Mouse (Mus musculus): ENCODE measurements around the gene Evpl. TPM values are rescaled to one million over a fixed set of nuclear protein-coding genes. Genes with fewer than 3 reads are reported as not detected.

Gene Evpl
- polyA plus RNA-seq, 1 experiment from 2014 or later: 0.48 TPM

GRCm38 (mm10) chr11:116174775-116175448 lies 63.0 kb downstream of the Evpl start:
- no peak for DNase-seq (ENCODE audit: extremely low spot score, low spot score)
- H3K36me3 ChIP-seq (replicated peaks): peaks cover 76% of the 10 kb centered on the region
- H3K9me3 ChIP-seq: no peaks in the 10 kb centered on the region
- WGBS: 92% methylated on average over 22 of the region's 22 CpGs
- no peaks in the 10 kb centered on the region for H3K27me3 ChIP-seq (ENCODE audit: poor library complexity, severe bottlenecking)
- no peaks in the 10 kb centered on the region for H3K4me1 ChIP-seq
- no peak overlapping the region for H3K4me3 ChIP-seq
- no peak overlapping the region for H3K27ac ChIP-seq

- Histone ChIP-seq H3K36me3 (replicated peaks) (peaks cover 48% of the 10 kb centered on the region), H3K4me3 (no peak overlapping the region)
- no peak for DNase-seq (ENCODE audit: extremely low spot score, low spot score)
These were observed 65.9 kb downstream of the Evpl start for GRCm38 (mm10) chr11:116171959-116172358.

More at GRCm38 (mm10) chr11:116171959-116172358, 65.9 kb downstream of the Evpl start:
- no peak overlapping the region for H3K27ac ChIP-seq
- no peaks in the 10 kb centered on the region for H3K9me3 ChIP-seq
- WGBS: 90% methylated on average over 2 of the region's 2 CpGs
- H3K27me3 ChIP-seq (ENCODE audit: poor library complexity, severe bottlenecking): peaks cover 6% of the 10 kb centered on the region; the same call in 1 of the 2 replicates
- H3K4me1 ChIP-seq: peaks cover 15% of the 10 kb centered on the region

Other genes with a start within 250 kb of the Evpl start
- gene Galk1, start 225.4 kb downstream of the Evpl start, polyA plus RNA-seq (2016; fragmentation: Nextera tagmentation; extraction: Ambion mirVana): 223 and 224 TPM in 2 replicates
- 1,610 and 1,612 TPM in 2 replicates for gene H3f3b, start 210.1 kb downstream of the Evpl start, polyA plus RNA-seq (2016; fragmentation: Nextera tagmentation; extraction: Ambion mirVana)
- 48.4 and 48.9 TPM in 2 replicates for gene Unk, start 207.8 kb downstream of the Evpl start, polyA plus RNA-seq (2016; fragmentation: Nextera tagmentation; extraction: Ambion mirVana)
- gene Unc13d, start 160.1 kb downstream of the Evpl start, polyA plus RNA-seq (2016; fragmentation: Nextera tagmentation; extraction: Ambion mirVana): 3.7 and 3.8 TPM in 2 replicates
- 71.0 and 73.6 TPM in 2 replicates for gene Wbp2, start 151.1 kb downstream of the Evpl start, polyA plus RNA-seq (2016; fragmentation: Nextera tagmentation; extraction: Ambion mirVana)
- 2.1 and 2.4 TPM in 2 replicates for gene Trim47, start 110.9 kb downstream of the Evpl start, polyA plus RNA-seq (2016; fragmentation: Nextera tagmentation; extraction: Ambion mirVana)
- gene Trim65, start 106.9 kb downstream of the Evpl start, polyA plus RNA-seq (2016; fragmentation: Nextera tagmentation; extraction: Ambion mirVana): 1.7 TPM in 2 replicates
- 112 and 114 TPM in 2 replicates for gene Mrpl38, start 99.2 kb downstream of the Evpl start, polyA plus RNA-seq (2016; fragmentation: Nextera tagmentation; extraction: Ambion mirVana)
- 63.5 and 67.7 TPM in 2 replicates for gene Fbf1, start 69.9 kb downstream of the Evpl start, polyA plus RNA-seq (2016; fragmentation: Nextera tagmentation; extraction: Ambion mirVana)
- gene Ten1, start 39.2 kb downstream of the Evpl start, polyA plus RNA-seq (2016; fragmentation: Nextera tagmentation; extraction: Ambion mirVana): 51.7 and 57.1 TPM in 2 replicates
- gene Acox1, start 39.0 kb downstream of the Evpl start, polyA plus RNA-seq (2016; fragmentation: Nextera tagmentation; extraction: Ambion mirVana): 19.8 and 19.9 TPM in 2 replicates
- gene Srp68, start 36.1 kb upstream of the Evpl start, polyA plus RNA-seq (2016; fragmentation: Nextera tagmentation; extraction: Ambion mirVana): 99.3 and 105 TPM in 2 replicates
- 0.07 TPM in 2 replicates for gene Galr2, start 42.9 kb upstream of the Evpl start, polyA plus RNA-seq (2016; fragmentation: Nextera tagmentation; extraction: Ambion mirVana)
- 56.5 and 60.5 TPM in 2 replicates for gene Exoc7, start 69.2 kb upstream of the Evpl start, polyA plus RNA-seq (2016; fragmentation: Nextera tagmentation; extraction: Ambion mirVana)
- 3.3 and 4.4 TPM in 2 replicates for gene Foxj1, start 97.3 kb upstream of the Evpl start, polyA plus RNA-seq (2016; fragmentation: Nextera tagmentation; extraction: Ambion mirVana)
- 5.5 and 5.7 TPM in 2 replicates for gene Rnf157, start 175.0 kb upstream of the Evpl start, polyA plus RNA-seq (2016; fragmentation: Nextera tagmentation; extraction: Ambion mirVana)
- 31.6 and 33.1 TPM in 2 replicates for gene Ubald2, start 196.0 kb upstream of the Evpl start, polyA plus RNA-seq (2016; fragmentation: Nextera tagmentation; extraction: Ambion mirVana)
- gene Qrich2, start 228.2 kb upstream of the Evpl start, polyA plus RNA-seq (2016; fragmentation: Nextera tagmentation; extraction: Ambion mirVana): 0.16 and 0.24 TPM in 2 replicates

Data from forebrain, embryonic 10.5 days (tissue).